Comparison of ENCODE assay signal across 17 mouse cellular contexts in genomic region chr2:45454811-45455210, GRCm38 (mm10).
"Had no signal": no experiment of that assay in that cellular context is flagged by ENCODE, and none has a peak within 500 bp of the region (broad histone marks: within the 10 kb centered on the region; RNA-seq: fewer than 3 reads in every experiment).

No protein-coding gene starts in this region.

- H3K36me3 ChIP-seq: limb, embryonic 12.5 days; limb, embryonic 15.5 days; midbrain, embryonic 12.5 days; midbrain, embryonic 15.5 days; neural tube, embryonic 13.5 days had no signal

- ATAC-seq: liver, postnatal 0 days; lung, postnatal 0 days; midbrain, embryonic 15.5 days had no signal

- H3K27ac ChIP-seq: kidney, postnatal 0 days; layer of hippocampus, adult 2 months; limb, embryonic 12.5 days; limb, embryonic 15.5 days; liver, embryonic 14.5 days; macrophage; midbrain, embryonic 12.5 days; midbrain, embryonic 15.5 days; neural tube, embryonic 13.5 days had no signal

- DNase-seq: kidney, postnatal 25 days; layer of hippocampus, adult 9-11 months; liver, postnatal 0 days; lung, embryonic 14.5 days; retina, postnatal 1 day; thymus, adult 18-20 months; thymus, postnatal 36 days had no signal

- H3K4me1 ChIP-seq: limb, embryonic 12.5 days; limb, embryonic 15.5 days; midbrain, embryonic 12.5 days; midbrain, embryonic 15.5 days; neural tube, embryonic 13.5 days had no signal

- H3K4me3 ChIP-seq: layer of hippocampus, adult 2 months; limb, embryonic 12.5 days; limb, embryonic 15.5 days; midbrain, embryonic 12.5 days; midbrain, embryonic 15.5 days; neural tube, embryonic 13.5 days had no signal

- H3K27me3 ChIP-seq: limb, embryonic 12.5 days; limb, embryonic 15.5 days; midbrain, embryonic 12.5 days; midbrain, embryonic 15.5 days; neural tube, embryonic 13.5 days had no signal
